Mouse (Mus musculus) gonadal fat pad, adult 2 months (tissue): Measurements from ENCODE around the gene Pik3cd. TPM values are rescaled to one million over a fixed set of nuclear protein-coding genes. Genes with fewer than 3 reads are reported as not detected.

ENCODE experiments used
- DNase-seq: peaks from one replicate; pipeline ENCODE4 v3.0.0-alpha.2; 2012; ENCODE audit warnings: low read depth
- polyA plus RNA-seq: library from polyadenylated mRNA; depleted of rRNA; stranded (reverse); fragments of >200 nt; gene quantifications from 2 replicates; pipeline ENCODE4 v1.2.3, GENCODE M21; 2012; rRNA removed

Gene Pik3cd
- polyA plus RNA-seq, 1 experiment: 6.2 TPM

DNA sequence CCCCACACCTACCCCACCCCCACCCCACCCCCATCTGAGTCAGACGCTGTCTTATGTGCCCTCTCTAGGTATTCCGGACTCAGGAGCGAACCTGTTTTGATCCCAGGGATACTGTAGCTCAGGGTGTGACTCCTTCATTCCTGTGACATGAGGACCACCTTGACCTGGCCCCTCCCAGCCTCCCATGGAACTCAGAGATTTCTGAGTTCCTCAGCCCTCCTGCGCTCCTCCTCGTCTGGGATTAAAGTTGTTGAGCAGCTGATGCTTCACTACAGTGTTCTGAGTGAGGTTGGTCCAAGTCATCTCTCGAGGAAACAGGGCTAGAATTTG is 94.1 kb downstream of the Pik3cd start:
- no peak for DNase-seq

DNA sequence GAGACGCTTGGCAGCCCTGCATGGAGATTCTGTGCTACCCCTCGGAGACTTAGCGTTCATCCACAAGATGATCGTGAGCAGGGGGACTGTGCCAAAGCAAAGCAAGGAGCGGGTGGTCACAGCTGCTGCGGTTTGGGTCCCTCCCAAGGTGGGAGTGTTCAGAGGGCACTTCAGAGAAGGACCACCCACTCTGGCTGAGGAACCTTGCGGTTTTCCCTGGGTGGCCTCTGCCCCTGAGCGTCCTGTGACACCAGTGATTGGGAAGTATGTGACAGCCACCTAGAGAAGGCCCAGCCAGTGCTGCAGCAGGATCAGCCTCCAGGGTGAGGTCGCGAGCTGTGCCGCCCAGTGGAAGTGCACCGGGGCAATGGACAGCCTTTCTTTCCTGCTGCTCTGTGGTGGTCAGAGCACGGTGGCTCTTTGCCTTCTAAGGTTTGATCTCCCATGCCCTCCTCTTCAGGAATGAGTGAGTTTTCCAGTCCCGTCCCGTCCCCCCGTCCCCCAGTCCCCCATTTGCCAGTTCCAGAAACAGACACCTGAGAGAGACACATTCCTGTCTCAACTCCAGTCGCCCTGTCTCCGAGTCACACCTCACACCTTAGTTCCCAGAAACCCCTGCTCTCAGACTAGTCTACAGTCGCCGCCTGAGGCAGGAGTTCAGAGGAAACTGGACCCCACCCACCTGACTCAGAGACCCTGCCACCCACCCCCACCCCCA is 94.6 kb downstream of the Pik3cd start:
- DNase-seq: no peak

DNA sequence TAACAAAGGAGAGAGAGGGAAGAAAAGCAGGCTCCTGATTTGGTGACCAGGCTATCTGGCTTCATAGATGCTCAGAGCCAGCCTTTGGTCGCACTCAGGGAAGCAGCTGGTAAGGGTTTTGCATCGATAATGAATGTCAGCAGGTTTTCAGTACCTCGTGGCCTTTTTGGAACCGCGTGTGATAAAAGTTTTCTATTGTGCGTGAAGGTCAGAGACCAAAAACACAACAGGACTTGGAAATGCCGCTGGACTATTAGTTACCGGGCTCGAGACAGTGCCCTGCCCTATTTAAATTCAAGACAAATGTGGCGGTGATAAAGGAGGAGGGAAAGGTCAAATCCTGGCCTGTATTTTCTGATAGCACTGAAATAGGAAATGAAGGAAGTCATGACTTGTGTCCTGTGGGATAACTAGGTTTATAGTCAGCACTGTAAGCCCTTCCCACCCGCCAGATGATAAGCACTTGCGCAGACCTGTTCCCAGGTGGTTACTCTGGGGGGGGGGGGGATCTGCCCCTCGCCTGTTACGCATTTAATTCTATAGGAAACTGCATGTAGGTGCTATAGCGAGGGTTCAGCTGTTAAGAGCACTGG is 95.5 kb downstream of the Pik3cd start:
- DNase-seq: no peak

DNA sequence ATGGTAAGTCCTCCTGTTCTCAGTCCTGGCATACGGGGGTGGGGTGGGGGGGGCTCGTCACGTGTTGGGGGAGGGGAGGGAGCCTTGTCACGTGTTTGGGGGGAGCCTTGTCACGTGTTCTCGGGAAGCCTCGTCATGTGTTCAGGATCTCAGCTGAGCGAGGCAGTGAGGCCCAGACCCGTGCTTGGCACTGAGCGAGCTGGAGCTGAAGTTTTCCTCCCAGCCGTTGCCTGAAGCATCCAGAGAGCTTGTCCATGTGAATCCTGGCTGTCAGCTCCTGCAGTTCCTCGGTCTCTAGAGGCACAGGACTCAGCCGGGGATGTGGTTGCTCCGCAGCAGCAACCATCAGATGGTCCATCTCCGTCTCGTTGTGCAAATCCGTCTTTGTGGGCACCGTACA is 96.3 kb downstream of the Pik3cd start:
- DNase-seq: no peak

DNA sequence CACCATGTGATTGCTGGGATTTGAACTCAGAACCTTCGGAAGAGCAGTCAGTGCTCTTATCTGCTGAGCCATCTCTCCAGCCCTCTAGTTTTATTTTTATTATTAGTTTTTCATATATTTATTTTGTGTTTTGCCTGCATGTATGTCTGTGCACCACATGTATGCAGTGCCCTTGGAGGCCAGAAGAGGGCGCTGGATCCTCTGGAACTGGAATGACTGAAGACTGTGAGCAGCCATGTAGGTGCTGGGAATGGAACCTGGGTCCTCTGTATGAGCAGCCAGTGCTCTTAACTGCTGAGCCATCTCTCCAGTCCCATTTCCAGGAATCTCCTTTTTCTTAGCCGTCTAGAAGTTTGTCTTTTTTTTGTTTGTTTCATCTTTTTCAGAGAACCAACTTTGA is 97.9 kb downstream of the Pik3cd start:
- no peak for DNase-seq

DNA sequence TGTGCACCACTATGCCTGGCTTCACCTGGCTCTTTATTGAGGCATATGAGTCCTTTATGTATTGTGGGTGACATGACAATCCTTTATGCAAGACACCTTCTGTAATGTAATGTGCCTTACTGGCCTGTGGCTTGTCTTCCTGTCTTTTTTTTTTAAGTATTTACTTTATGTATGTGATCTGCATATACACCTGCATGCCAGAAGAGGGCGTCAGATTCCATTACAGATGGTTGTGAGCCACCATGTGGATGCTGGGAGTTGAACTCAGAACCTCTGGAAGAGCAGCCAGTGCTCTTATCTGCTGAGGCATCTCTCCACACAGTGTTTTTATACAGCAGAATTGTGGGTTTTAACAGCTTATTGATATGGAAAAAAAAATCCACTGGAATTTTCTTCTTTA is 98.5 kb downstream of the Pik3cd start:
- DNase-seq: no peak

DNA sequence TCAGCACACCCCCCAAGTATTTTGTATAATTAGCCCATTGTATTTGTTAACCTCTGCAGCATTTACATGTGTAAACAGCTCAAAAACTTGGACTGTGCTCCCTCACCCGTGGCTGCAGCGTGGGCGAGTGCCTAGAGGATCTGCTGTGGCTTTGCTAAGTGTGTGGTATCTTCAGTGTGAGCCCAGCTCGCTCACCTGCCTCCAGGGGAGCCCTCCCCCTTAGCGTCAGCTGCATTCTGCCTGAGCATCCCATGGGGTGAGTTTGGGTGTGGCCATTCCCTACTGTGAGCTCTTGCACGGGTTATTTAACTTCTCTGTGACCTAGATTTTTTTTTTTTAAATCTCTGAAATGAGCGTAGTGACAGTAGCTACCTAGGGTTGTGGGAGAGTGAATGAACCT is 100.1 kb downstream of the Pik3cd start:
- DNase-seq: no peak

DNA sequence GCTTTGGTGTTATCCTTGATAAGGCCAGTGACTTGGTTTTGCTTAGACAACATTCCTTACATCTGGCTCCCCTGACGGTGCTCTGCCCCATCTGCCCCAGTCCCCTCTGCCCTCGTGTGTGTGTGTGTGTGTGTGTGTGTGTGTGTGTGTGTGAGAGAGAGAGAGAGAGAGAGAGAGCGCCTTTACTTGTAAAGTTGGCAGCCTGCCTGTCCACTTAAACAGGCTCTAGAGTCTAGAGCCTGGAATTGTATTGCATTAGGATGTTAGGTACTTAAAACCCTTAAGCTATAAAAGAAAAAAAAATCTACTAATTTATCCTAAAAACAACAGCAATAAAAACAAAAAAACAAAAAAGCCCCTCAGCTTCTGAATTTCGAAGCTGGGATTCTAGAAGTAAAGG is 100.9 kb downstream of the Pik3cd start:
- DNase-seq: no peak

DNA sequence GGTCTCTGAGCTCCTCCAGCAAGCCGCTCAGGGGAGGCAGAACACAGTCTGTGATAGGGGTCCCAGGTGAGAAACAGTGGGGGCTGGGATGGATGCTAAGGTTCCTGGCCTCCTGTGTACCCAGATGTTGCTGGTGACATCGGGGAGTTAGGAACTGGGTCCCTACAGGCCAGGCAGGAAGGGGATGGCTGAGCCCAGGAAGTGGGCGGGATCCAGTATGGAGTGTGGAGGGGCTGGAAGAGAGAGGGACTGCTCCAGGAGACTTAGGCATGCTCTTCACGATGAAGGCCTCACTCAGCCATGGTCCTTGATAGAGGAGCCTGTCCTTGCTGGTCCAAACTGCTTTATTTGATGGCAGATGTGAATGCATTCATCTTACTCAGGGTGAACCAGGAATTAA is 102.2 kb downstream of the Pik3cd start:
- DNase-seq: no peak

DNA sequence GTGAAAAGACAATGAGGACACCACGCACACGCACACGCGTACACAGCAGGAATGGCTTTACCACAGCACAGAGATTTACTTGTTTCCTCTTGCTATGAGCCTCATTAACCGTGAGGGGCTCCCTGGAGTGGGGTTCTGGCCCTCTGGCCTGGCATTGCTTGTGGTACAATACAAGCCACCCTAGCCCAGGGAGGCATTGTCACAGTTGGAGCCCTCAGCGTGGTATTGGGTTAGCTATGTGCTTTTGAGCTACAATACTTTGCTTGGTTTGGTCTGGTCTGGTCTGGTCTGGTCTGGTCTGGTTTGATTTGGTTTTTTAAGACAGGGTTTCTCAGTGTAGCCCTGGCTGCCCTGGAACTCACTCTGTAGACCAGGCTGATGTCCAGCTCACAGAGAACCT is 102.8 kb downstream of the Pik3cd start:
- DNase-seq: no peak

Other genes with a start within 250 kb of the Pik3cd start
- 11.6 and 16.7 TPM in 2 replicates for gene Rbp7, start 247.6 kb downstream of the Pik3cd start, polyA plus RNA-seq
- gene Tmem274, start 225.2 kb downstream of the Pik3cd start, polyA plus RNA-seq: not detected in 2 replicates
- gene Nmnat1, start 217.4 kb downstream of the Pik3cd start, polyA plus RNA-seq: 6.3 and 8.6 TPM in 2 replicates
- 12.6 and 16.0 TPM in 2 replicates for gene Lzic, start 217.3 kb downstream of the Pik3cd start, polyA plus RNA-seq
- gene Ctnnbip1, start 184.3 kb downstream of the Pik3cd start, polyA plus RNA-seq: 42.3 and 47.4 TPM in 2 replicates
- 31.8 and 53.1 TPM in 2 replicates for gene Clstn1, start 116.1 kb downstream of the Pik3cd start, polyA plus RNA-seq
- gene Tmem201, start 35.5 kb upstream of the Pik3cd start, polyA plus RNA-seq: 28.5 and 34.2 TPM in 2 replicates
- 12.9 and 14.0 TPM in 2 replicates for gene Slc25a33, start 71.7 kb upstream of the Pik3cd start, polyA plus RNA-seq